Mouse (Mus musculus): ENCODE measurements around the gene Ccdc14. TPM values are rescaled to one million over a fixed set of nuclear protein-coding genes. Genes with fewer than 3 reads are reported as not detected.

The Ccdc14 gene
- total and polyA plus RNA-seq, 2 experiments = 0.28 to 1.3 TPM

DNA sequence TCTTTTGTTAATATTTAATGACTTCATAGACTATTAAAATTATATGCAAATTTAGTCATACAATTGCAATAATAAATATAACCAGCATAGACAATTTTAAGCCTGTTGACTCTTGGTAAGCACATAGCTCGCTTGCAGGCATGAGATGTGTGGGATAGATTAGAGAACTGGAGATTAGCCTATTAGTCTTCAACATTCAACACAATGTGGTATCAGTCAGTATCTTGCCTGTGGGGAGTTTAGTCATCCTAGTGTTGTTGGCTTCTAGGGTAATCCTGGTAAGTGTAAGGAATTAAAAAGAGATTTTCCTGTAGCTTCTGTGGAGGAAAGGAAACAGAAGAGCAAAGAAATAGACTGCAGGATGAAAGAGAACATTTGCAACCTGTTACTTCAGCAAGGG lies 75.2 kb downstream of the Ccdc14 start:
- Histone ChIP-seq H3K4me3 (ENCODE audit: insufficient read depth, low read depth, low read length) (no peak overlapping the region), H3K4me1 (ENCODE audit: control insufficient read depth, insufficient read depth, low read length) (no peaks in the 10 kb centered on the region), H3K79me2 (ENCODE audit: control insufficient read depth, insufficient read depth, low read length) (no peaks in the 10 kb centered on the region; the same call in 1 of the 2 replicates), H3K27me3 (ENCODE audit: control insufficient read depth, insufficient read depth, low read length) (no peaks in the 10 kb centered on the region), H3K9ac (ENCODE audit: low read depth, low read length) (no peak overlapping the region), H3K36me3 (ENCODE audit: control insufficient read depth, insufficient read depth, low read length) (no peaks in the 10 kb centered on the region), H3K27ac (replicated peaks; ENCODE audit: insufficient read depth, low read depth, low read length) (no peak overlapping the region)
- DNase-seq (ENCODE audit: extremely low read depth, low read depth, low spot score) = no peak
- WGBS = 92% methylated on average over 1 of the region's 1 CpGs
- TF ChIP-seq CTCF (IDR thresholded peaks at IDR 0.05; ENCODE audit: low read depth, low read length) (no peak), POLR2A (IDR thresholded peaks at IDR 0.05; ENCODE audit: extremely low read depth, insufficient read depth, low read length) (no peak)

DNA sequence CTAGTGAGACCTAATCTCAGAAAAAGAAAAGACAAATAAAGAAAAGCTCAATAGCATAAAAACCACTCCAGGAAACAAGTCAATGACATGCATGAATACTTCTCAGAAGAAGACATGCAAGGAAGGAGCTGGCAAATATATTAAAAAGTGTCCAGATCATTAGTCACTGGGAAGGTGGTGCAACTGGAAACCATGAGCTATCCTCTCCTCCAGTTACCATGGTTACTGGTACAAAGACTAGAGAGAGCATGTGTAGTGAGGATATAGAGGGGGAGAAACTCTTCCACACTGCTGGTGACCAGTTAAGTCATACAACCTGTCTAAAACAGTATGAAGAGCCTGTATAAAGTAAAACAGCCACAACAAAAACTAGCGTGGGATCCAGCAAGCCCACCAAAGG lies 75.8 kb downstream of the Ccdc14 start:
- H3K4me1 ChIP-seq (ENCODE audit: control insufficient read depth, insufficient read depth, low read length) = no peaks in the 10 kb centered on the region
- H3K27ac ChIP-seq (replicated peaks; ENCODE audit: insufficient read depth, low read depth, low read length) = no peak overlapping the region
- H3K4me3 ChIP-seq (ENCODE audit: insufficient read depth, low read depth, low read length) = no peak overlapping the region
- H3K9ac ChIP-seq (ENCODE audit: low read depth, low read length) = no peak overlapping the region
- H3K36me3 ChIP-seq (ENCODE audit: control insufficient read depth, insufficient read depth, low read length) = no peaks in the 10 kb centered on the region
- H3K79me2 ChIP-seq (ENCODE audit: control insufficient read depth, insufficient read depth, low read length) = no peaks in the 10 kb centered on the region; the same call in 1 of the 2 replicates
- DNase-seq (ENCODE audit: extremely low read depth, low read depth, low spot score) = no peak
- H3K27me3 ChIP-seq (ENCODE audit: control insufficient read depth, insufficient read depth, low read length) = no peaks in the 10 kb centered on the region
- 97% methylated on average over 1 of the region's 1 CpGs for WGBS
- TF ChIP-seq POLR2A (IDR thresholded peaks at IDR 0.05; ENCODE audit: extremely low read depth, insufficient read depth, low read length) (no peak), CTCF (IDR thresholded peaks at IDR 0.05; ENCODE audit: low read depth, low read length) (no peak)

DNA sequence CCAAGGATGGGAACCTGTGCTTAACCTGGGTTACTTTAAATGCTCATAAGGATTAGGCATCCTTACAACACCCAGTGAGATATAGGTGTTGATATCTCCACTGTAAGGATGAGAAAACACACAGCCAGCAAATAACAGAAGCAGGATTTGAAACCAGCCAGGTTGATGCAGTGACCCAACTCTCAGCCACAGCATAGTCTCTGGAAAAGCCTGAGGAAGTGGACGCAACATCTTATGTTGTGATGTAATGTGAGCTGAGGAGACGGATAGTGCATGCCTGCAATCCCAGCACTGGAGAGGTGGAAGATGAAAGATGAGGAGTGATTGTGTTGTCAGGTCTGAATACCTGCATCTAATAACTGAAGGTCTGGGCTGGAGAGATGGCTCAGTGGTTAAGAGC lies 77.0 kb downstream of the Ccdc14 start:
- no peak overlapping the region for H3K9ac ChIP-seq (ENCODE audit: low read depth, low read length)
- no peak overlapping the region for H3K27ac ChIP-seq (replicated peaks; ENCODE audit: insufficient read depth, low read depth, low read length)
- no peak overlapping the region for H3K4me3 ChIP-seq (ENCODE audit: insufficient read depth, low read depth, low read length)
- no peaks in the 10 kb centered on the region for H3K36me3 ChIP-seq (ENCODE audit: control insufficient read depth, insufficient read depth, low read length)
- no peaks in the 10 kb centered on the region for H3K79me2 ChIP-seq (ENCODE audit: control insufficient read depth, insufficient read depth, low read length)
- H3K4me1 ChIP-seq (ENCODE audit: control insufficient read depth, insufficient read depth, low read length) = no peaks in the 10 kb centered on the region
- H3K27me3 ChIP-seq (ENCODE audit: control insufficient read depth, insufficient read depth, low read length) = no peaks in the 10 kb centered on the region
- WGBS = 93% methylated on average over 2 of the region's 2 CpGs
- TF ChIP-seq POLR2A (IDR thresholded peaks at IDR 0.05; ENCODE audit: extremely low read depth, insufficient read depth, low read length) = no peak
- no peak for DNase-seq (ENCODE audit: extremely low read depth, low read depth, low spot score)

DNA sequence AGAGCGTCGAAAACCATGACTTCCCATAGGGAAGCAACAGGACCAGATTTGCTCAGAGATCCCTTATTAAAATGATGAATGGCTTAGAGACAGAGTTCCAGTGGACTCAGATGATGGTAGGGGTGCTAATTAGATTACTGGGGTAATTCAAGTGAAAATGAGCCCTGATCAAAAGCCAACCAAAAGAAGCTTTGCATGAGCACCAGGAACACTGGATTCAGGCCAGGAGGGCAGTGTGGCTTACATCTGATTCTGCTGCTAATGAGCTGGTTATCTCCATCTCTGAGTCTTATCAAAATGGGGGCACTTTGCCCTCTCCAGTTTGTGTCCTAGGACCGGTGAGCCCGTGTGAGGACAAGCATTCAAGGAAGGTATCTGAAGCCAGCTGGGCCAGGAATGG lies 78.0 kb downstream of the Ccdc14 start:
- H3K27ac ChIP-seq (replicated peaks; ENCODE audit: insufficient read depth, low read depth, low read length) = no peak overlapping the region
- H3K4me1 ChIP-seq (ENCODE audit: control insufficient read depth, insufficient read depth, low read length) = no peaks in the 10 kb centered on the region
- H3K79me2 ChIP-seq (ENCODE audit: control insufficient read depth, insufficient read depth, low read length) = no peaks in the 10 kb centered on the region; the same call in 1 of the 2 replicates
- no peak for TF ChIP-seq POLR2A (IDR thresholded peaks at IDR 0.05; ENCODE audit: extremely low read depth, insufficient read depth, low read length)
- no peak for TF ChIP-seq CTCF (IDR thresholded peaks at IDR 0.05; ENCODE audit: low read depth, low read length)
- H3K4me3 ChIP-seq (ENCODE audit: insufficient read depth, low read depth, low read length) = no peak overlapping the region
- no peak for DNase-seq (ENCODE audit: extremely low read depth, low read depth, low spot score)
- WGBS = 77% methylated on average over 4 of the region's 4 CpGs
- H3K27me3 ChIP-seq (ENCODE audit: control insufficient read depth, insufficient read depth, low read length) = no peaks in the 10 kb centered on the region
- H3K9ac ChIP-seq (ENCODE audit: low read depth, low read length) = no peak overlapping the region
- H3K36me3 ChIP-seq (ENCODE audit: control insufficient read depth, insufficient read depth, low read length) = no peaks in the 10 kb centered on the region

DNA sequence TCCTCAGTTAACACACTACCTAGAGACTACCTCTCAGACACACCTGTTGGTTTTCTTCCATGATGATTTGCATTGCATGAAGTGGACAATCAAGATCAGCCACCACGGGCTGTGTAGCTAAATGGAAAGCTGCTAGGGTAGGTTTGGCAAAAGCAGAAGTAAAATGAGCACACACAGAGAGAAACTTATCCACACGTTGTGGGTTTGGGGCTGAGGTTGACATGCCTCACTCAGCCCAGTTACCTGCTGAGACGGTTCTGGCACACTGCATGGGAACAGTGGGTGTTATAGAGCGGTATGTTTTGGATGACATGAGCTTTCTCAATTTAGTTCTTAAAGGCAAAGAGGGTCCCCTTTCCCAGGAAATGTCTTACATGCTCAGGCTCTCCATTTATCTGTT lies 79.7 kb downstream of the Ccdc14 start:
- no peaks in the 10 kb centered on the region for H3K27me3 ChIP-seq (ENCODE audit: control insufficient read depth, insufficient read depth, low read length)
- H3K36me3 ChIP-seq (ENCODE audit: control insufficient read depth, insufficient read depth, low read length) = no peaks in the 10 kb centered on the region
- H3K4me3 ChIP-seq (ENCODE audit: insufficient read depth, low read depth, low read length) = no peak overlapping the region
- WGBS = 86% methylated on average over 4 of the region's 4 CpGs
- TF ChIP-seq POLR2A (IDR thresholded peaks at IDR 0.05; ENCODE audit: extremely low read depth, insufficient read depth, low read length) = no peak
- TF ChIP-seq CTCF (IDR thresholded peaks at IDR 0.05; ENCODE audit: low read depth, low read length) = no peak
- no peak overlapping the region for H3K27ac ChIP-seq (replicated peaks; ENCODE audit: insufficient read depth, low read depth, low read length)
- no peak overlapping the region for H3K9ac ChIP-seq (ENCODE audit: low read depth, low read length)
- no peaks in the 10 kb centered on the region for H3K4me1 ChIP-seq (ENCODE audit: control insufficient read depth, insufficient read depth, low read length)
- H3K79me2 ChIP-seq (ENCODE audit: control insufficient read depth, insufficient read depth, low read length) = peaks cover 2% of the 10 kb centered on the region; the same call in 1 of the 2 replicates
- DNase-seq (ENCODE audit: extremely low read depth, low read depth, low spot score) = no peak

DNA sequence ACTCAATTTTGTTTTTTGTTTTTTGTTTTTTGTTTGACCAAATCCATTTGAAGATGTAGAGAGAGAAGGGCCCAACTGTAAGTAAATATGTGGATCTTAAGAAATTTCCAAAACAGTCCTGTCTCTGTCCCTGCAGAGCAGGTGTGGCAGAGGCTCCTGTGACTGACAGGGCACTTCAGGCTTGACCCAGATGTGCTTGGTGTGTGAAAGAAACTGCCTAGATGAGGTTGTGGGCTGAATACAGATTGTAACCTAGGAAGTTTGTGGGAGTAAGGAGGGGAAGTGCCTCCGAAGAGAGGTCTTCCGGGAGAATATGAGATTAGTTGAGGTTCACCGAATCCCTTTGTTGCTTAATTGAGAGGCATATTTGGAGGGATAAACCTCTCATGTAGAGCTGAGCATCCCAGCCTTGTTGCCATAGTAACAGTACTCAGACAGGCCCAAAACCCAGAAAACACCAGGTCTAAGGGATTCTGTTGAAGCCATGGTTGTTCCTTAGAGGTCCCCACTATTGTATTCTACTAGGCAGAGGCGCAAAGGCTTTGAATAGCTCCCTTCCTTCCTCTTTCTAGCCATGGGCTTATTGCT lies 82.1 kb downstream of the Ccdc14 start:
- WGBS = 84% methylated on average over 4 of the region's 4 CpGs
- H3K4me1 ChIP-seq (ENCODE audit: control insufficient read depth, insufficient read depth, low read length) = no peaks in the 10 kb centered on the region
- peaks cover 2% of the 10 kb centered on the region; the same call in 1 of the 2 replicates for H3K79me2 ChIP-seq (ENCODE audit: control insufficient read depth, insufficient read depth, low read length)
- H3K36me3 ChIP-seq (ENCODE audit: control insufficient read depth, insufficient read depth, low read length) = no peaks in the 10 kb centered on the region
- no peak overlapping the region for H3K9ac ChIP-seq (ENCODE audit: low read depth, low read length)
- no peaks in the 10 kb centered on the region for H3K27me3 ChIP-seq (ENCODE audit: control insufficient read depth, insufficient read depth, low read length)
- no peak for DNase-seq (ENCODE audit: extremely low read depth, low read depth, low spot score)
- TF ChIP-seq CTCF (IDR thresholded peaks at IDR 0.05; ENCODE audit: low read depth, low read length) = no peak
- TF ChIP-seq POLR2A (IDR thresholded peaks at IDR 0.05; ENCODE audit: extremely low read depth, insufficient read depth, low read length) = no peak
- no peak overlapping the region for H3K4me3 ChIP-seq (ENCODE audit: insufficient read depth, low read depth, low read length)
- H3K27ac ChIP-seq (replicated peaks; ENCODE audit: insufficient read depth, low read depth, low read length) = no peak overlapping the region

Other genes starting within 250 kb of the Ccdc14 start
- 25.2 and 34.8 TPM in 2 replicates for gene Kalrn, start 117.1 kb upstream of the Ccdc14 start, total RNA-seq (2014; rRNA removed)
- gene Kalrn, start 117.1 kb upstream of the Ccdc14 start, polyA plus RNA-seq (2012; rRNA removed) = 14.0 and 15.4 TPM in 2 replicates
- not detected in 2 replicates for gene Ropn1, start 40.7 kb upstream of the Ccdc14 start, total RNA-seq (2014; rRNA removed)
- gene Ropn1, start 40.7 kb upstream of the Ccdc14 start, polyA plus RNA-seq (2012; rRNA removed) = not detected in 2 replicates
- 26.3 and 33.0 TPM in 2 replicates for gene Mylk, start 54.6 kb downstream of the Ccdc14 start, total RNA-seq (2014; rRNA removed)
- 34.4 and 37.7 TPM in 2 replicates for gene Mylk, start 54.6 kb downstream of the Ccdc14 start, polyA plus RNA-seq (2012; rRNA removed)

Measured in liver, adult 2 months (tissue).